Mouse (Mus musculus): Measurements from ENCODE around the gene Neurl1a.

Gene Neurl1a

GRCm38 (mm10) chr19:47213470-47213869, 34.9 kb downstream of the Neurl1a start:
- no peak for DNase-seq

- no peak for DNase-seq
Observed at GRCm38 (mm10) chr19:47216766-47217165, 38.1 kb downstream of the Neurl1a start.

- DNase-seq: no peak
Observed at GRCm38 (mm10) chr19:47219622-47220021, 41.0 kb downstream of the Neurl1a start.

GRCm38 (mm10) chr19:47220232-47220631, 41.6 kb downstream of the Neurl1a start:
- DNase-seq: no peak

- no peak for DNase-seq
Observed at GRCm38 (mm10) chr19:47221006-47221405, 42.4 kb downstream of the Neurl1a start.

GRCm38 (mm10) chr19:47221500-47222153, 43.0 kb downstream of the Neurl1a start:
- no peak for DNase-seq

- DNase-seq: no peak
Observed at GRCm38 (mm10) chr19:47222154-47222840, 43.7 kb downstream of the Neurl1a start.

GRCm38 (mm10) chr19:47222841-47223557, 44.4 kb downstream of the Neurl1a start:
- DNase-seq: no peak

- no peak for DNase-seq
Observed at GRCm38 (mm10) chr19:47224743-47225142, 46.1 kb downstream of the Neurl1a start.

GRCm38 (mm10) chr19:47225791-47226190, 47.2 kb downstream of the Neurl1a start:
- no peak for DNase-seq

GRCm38 (mm10) chr19:47228725-47229252, 50.2 kb downstream of the Neurl1a start:
- DNase-seq: no peak

GRCm38 (mm10) chr19:47229461-47229860, 50.8 kb downstream of the Neurl1a start:
- no peak for DNase-seq

- DNase-seq: no peak
Observed at GRCm38 (mm10) chr19:47230082-47230481, 51.5 kb downstream of the Neurl1a start.

- DNase-seq: no peak
Observed at GRCm38 (mm10) chr19:47230682-47231081, 52.1 kb downstream of the Neurl1a start.

GRCm38 (mm10) chr19:47231389-47231788, 52.8 kb downstream of the Neurl1a start:
- DNase-seq: no peak

GRCm38 (mm10) chr19:47232077-47232865, 53.7 kb downstream of the Neurl1a start:
- no peak for DNase-seq

GRCm38 (mm10) chr19:47233087-47233486, 54.5 kb downstream of the Neurl1a start:
- no peak for DNase-seq

- DNase-seq: no peak
Observed at GRCm38 (mm10) chr19:47240076-47240475, 61.5 kb downstream of the Neurl1a start.

GRCm38 (mm10) chr19:47240957-47241356, 62.3 kb downstream of the Neurl1a start:
- no peak for DNase-seq

- DNase-seq: no peak
Observed at GRCm38 (mm10) chr19:47242227-47242626, 63.6 kb downstream of the Neurl1a start.

GRCm38 (mm10) chr19:47245512-47245911, 66.9 kb downstream of the Neurl1a start:
- no peak for DNase-seq

GRCm38 (mm10) chr19:47247791-47248190, 69.2 kb downstream of the Neurl1a start:
- DNase-seq: no peak

GRCm38 (mm10) chr19:47248296-47248695, 69.7 kb downstream of the Neurl1a start:
- no peak for DNase-seq

All from thymus, postnatal 36 days (tissue).